Mouse (Mus musculus) small intestine, adult 2 months (tissue): Measurements from ENCODE around the gene Ppp2r5e.

Experiments
- CTCF ChIP-seq: fragments of 200-500 bp; IDR thresholded peaks from 2 replicates; pipeline ENCODE4 v1.5.1; 2012; ENCODE audit warnings: low read depth, mild to moderate bottlenecking, control low read depth, inconsistent platforms, low read length, moderate library complexity, mixed read lengths; ENCODE audit not compliant: insufficient replicate concordance, insufficient read length; ENCODE audit errors: extremely low read depth
- POLR2A ChIP-seq: fragments of 200-500 bp; IDR thresholded peaks from 2 replicates; pipeline ENCODE4 v1.6.1; 2012; ENCODE audit warnings: low read depth, mild to moderate bottlenecking, control low read depth, inconsistent platforms, low read length, moderate library complexity

DNA sequence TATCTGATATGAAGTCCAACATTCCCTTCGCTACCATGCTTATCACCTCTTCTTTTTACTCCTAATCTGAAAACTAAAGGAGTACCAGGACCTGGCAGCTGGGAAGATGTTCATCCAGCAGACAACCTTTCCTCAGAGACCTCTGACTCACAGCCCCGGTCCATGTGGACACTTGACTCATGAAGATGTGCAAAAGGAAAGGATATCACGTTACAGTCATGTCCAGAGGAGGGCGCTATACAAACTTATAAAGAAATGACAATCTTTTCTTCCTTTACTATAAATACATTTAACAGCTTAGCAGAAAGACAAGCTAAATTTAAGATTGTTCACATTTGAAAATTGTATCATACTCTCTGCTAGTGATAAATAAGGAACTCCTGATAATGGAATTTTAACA is 143.0 kb downstream of the Ppp2r5e start:
- TF ChIP-seq POLR2A (no peak), CTCF (0 out of 2 replicates have a peak, but pooled peaks have one; percentile 3)
